Mouse (Mus musculus): ENCODE results near the gene Riox2. TPM values are rescaled to one million over a fixed set of nuclear protein-coding genes. Genes with fewer than 3 reads are reported as not detected.

The Riox2 gene
- polyA plus RNA-seq, 1 experiment from 2014 or later: 26.7 TPM

DNA sequence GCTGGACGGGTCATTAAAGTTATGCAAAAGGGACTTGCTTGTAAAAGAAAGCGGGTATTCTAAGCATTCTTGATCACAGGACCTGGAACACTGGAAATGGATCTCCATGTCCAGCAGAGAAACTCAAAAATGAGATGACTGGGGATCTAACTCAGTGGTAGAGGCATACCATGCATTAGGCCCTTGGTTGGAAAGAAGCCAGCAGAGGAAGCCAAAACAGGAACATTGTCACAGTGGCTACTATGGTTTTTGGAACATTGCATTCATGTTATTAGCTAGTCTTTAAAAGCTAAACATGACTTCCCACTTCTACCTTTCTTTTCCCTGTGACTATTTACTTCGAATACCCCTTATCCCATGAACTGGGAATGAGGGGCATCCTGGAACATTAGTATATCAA lies 27.6 kb downstream of the Riox2 start:
- ATAC-seq (ENCODE audit: insufficient read depth, low FRiP score, low TSS enrichment) (no peak), DNase-seq (ENCODE audit: low spot score) (no peak)
- no peaks in the 10 kb centered on the region for H3K36me3 ChIP-seq (ENCODE audit: control insufficient read depth, insufficient read depth, low read length)
- H3K4me3 ChIP-seq (ENCODE audit: low read depth, low read length): no peak overlapping the region
- H3K27me3 ChIP-seq (ENCODE audit: control insufficient read depth, insufficient read depth, low read length): no peaks in the 10 kb centered on the region
- no peaks in the 10 kb centered on the region for H3K9me3 ChIP-seq (ENCODE audit: control insufficient read depth, low read length)
- no peak overlapping the region for H3K4me2 ChIP-seq (ENCODE audit: low read depth)
- H3K9ac ChIP-seq (ENCODE audit: low read length): no peak overlapping the region
- no peak overlapping the region for H3K27ac ChIP-seq (ENCODE audit: low read depth, low read length)
- H3K4me1 ChIP-seq (ENCODE audit: control insufficient read depth, insufficient read depth, low read length): no peaks in the 10 kb centered on the region
- WGBS: 83% methylated on average over 3 of the region's 3 CpGs

DNA sequence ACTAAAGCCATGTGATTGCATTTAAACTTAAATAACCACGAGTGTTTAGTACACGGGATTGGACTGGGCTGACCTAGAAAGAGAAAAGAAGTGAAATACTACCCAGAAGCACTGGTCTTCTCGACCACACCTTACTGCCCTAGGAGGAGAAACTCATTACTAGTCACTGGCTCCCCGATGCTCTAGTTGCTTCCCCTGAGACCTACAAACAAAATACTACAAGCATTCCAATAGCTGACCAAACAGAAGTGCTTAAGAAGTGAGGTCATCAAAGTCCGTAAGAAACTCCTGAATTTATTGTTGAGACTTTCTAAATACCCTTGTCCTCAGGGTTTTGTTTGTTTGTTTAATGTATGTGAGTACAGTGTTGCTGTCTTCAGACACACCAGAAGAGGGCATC lies 38.3 kb downstream of the Riox2 start:
- 88% methylated on average over 5 of the region's 5 CpGs for WGBS
- H3K4me2 ChIP-seq (ENCODE audit: low read depth): no peak overlapping the region
- H3K9me3 ChIP-seq (ENCODE audit: control insufficient read depth, low read length): no peaks in the 10 kb centered on the region
- no peaks in the 10 kb centered on the region for H3K27me3 ChIP-seq (ENCODE audit: control insufficient read depth, insufficient read depth, low read length)
- H3K36me3 ChIP-seq (ENCODE audit: control insufficient read depth, insufficient read depth, low read length): no peaks in the 10 kb centered on the region
- no peak overlapping the region for H3K27ac ChIP-seq (ENCODE audit: low read depth, low read length)
- no peaks in the 10 kb centered on the region for H3K4me1 ChIP-seq (ENCODE audit: control insufficient read depth, insufficient read depth, low read length)
- DNase-seq (ENCODE audit: low spot score) (no peak), ATAC-seq (ENCODE audit: insufficient read depth, low FRiP score, low TSS enrichment) (no peak)
- H3K9ac ChIP-seq (ENCODE audit: low read length): no peak overlapping the region
- no peak overlapping the region for H3K4me3 ChIP-seq (ENCODE audit: low read depth, low read length)

DNA sequence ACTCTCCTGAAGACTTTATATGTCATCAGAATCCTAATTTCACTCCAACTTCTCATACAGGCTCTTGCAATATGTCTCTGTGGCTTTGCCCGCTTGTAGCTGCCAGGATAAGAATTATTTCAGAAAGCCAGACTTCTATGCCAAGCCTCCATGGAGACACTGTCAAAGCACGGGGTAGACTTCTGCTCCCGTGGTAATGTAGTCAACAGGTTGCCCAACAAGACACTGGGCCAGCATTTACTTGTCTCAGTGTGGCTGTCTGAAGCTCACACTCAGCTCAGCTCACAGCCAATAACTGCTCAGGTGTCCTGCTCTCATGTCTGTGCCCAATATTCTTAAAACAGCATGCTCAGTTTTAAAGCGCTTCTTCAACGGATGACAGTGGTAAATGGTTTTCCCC lies 43.6 kb downstream of the Riox2 start:
- WGBS: 96% methylated on average over 5 of the region's 5 CpGs
- no peaks in the 10 kb centered on the region for H3K27me3 ChIP-seq (ENCODE audit: control insufficient read depth, insufficient read depth, low read length)
- H3K4me1 ChIP-seq (ENCODE audit: control insufficient read depth, insufficient read depth, low read length): no peaks in the 10 kb centered on the region
- no peak overlapping the region for H3K9ac ChIP-seq (ENCODE audit: low read length)
- H3K4me3 ChIP-seq (ENCODE audit: low read depth, low read length): no peak overlapping the region
- ATAC-seq (ENCODE audit: insufficient read depth, low FRiP score, low TSS enrichment) (no peak), DNase-seq (ENCODE audit: low spot score) (no peak)
- no peak overlapping the region for H3K4me2 ChIP-seq (ENCODE audit: low read depth)
- no peak overlapping the region for H3K27ac ChIP-seq (ENCODE audit: low read depth, low read length)
- no peaks in the 10 kb centered on the region for H3K9me3 ChIP-seq (ENCODE audit: control insufficient read depth, low read length)
- no peaks in the 10 kb centered on the region for H3K36me3 ChIP-seq (ENCODE audit: control insufficient read depth, insufficient read depth, low read length)

DNA sequence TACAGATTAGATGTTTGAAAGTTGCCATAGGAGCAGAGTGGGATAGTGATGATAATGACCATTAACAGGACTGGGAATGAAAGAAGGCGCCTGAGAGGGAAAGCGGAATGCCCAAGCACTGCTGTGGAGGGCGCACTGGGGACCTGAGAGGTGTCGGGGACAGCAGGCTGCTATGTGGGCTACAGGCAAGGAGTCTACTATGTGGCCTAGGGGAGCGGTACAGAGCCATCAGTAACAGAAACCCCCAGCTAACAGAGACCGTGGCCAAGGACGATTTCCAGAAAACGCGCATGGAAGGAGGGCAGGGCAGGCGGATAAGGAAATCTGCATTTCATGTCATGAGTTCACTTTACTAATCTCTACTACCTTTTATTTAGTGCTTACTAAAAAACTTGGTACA lies 45.4 kb downstream of the Riox2 start:
- no peaks in the 10 kb centered on the region for H3K27me3 ChIP-seq (ENCODE audit: control insufficient read depth, insufficient read depth, low read length)
- H3K4me1 ChIP-seq (ENCODE audit: control insufficient read depth, insufficient read depth, low read length): no peaks in the 10 kb centered on the region
- 94% methylated on average over 10 of the region's 10 CpGs for WGBS
- DNase-seq (ENCODE audit: low spot score) (no peak), ATAC-seq (ENCODE audit: insufficient read depth, low FRiP score, low TSS enrichment) (no peak)
- no peak overlapping the region for H3K9ac ChIP-seq (ENCODE audit: low read length)
- no peaks in the 10 kb centered on the region for H3K36me3 ChIP-seq (ENCODE audit: control insufficient read depth, insufficient read depth, low read length)
- no peak overlapping the region for H3K27ac ChIP-seq (ENCODE audit: low read depth, low read length)
- H3K4me3 ChIP-seq (ENCODE audit: low read depth, low read length): no peak overlapping the region
- H3K4me2 ChIP-seq (ENCODE audit: low read depth): no peak overlapping the region
- H3K9me3 ChIP-seq (ENCODE audit: control insufficient read depth, low read length): no peaks in the 10 kb centered on the region

GRCm38 (mm10) chr16:59517447-59518219 lies 46.1 kb downstream of the Riox2 start:
- Histone ChIP-seq H3K4me3 (ENCODE audit: low read depth, low read length) (no peak overlapping the region), H3K9me3 (ENCODE audit: control insufficient read depth, low read length) (no peaks in the 10 kb centered on the region), H3K4me2 (ENCODE audit: low read depth) (no peak overlapping the region), H3K9ac (ENCODE audit: low read length) (no peak overlapping the region), H3K4me1 (ENCODE audit: control insufficient read depth, insufficient read depth, low read length) (no peaks in the 10 kb centered on the region), H3K27me3 (ENCODE audit: control insufficient read depth, insufficient read depth, low read length) (no peaks in the 10 kb centered on the region), H3K27ac (ENCODE audit: low read depth, low read length) (no peak overlapping the region), H3K36me3 (ENCODE audit: control insufficient read depth, insufficient read depth, low read length) (no peaks in the 10 kb centered on the region)
- 74% methylated on average over 15 of the region's 15 CpGs for WGBS
- DNase-seq (ENCODE audit: low spot score) (no peak), ATAC-seq (ENCODE audit: insufficient read depth, low FRiP score, low TSS enrichment) (no peak)

DNA sequence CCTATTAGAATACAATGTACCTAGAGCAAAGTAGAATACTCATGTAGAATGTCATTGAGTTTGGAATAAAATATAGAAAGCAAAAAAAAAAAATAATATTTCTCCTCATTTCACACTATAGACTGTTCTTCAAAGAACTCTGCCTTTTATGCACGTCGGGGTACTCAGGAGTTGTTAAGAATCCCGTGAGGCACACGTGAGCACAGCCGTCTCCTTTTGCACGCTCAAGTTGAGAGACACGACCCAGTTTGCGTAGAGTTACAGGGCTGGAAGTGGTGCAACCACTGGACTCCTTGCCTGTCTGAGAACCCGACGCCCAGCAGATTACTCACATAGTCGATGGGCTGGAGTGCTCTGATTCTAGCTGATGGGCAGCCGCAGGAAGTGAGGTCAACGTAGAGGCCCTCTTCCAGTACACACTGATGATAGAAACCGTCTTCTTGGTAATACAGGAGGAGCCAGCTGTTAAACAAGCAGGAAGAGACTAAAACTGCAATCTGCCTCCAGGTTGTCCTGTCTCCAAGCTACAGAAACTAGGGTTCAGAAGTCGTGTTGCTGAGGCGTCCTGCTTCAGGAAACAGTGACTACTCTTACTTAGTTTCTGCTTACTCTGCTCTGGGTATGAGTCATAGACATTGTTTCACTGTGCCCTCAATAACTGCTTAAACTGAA lies 50.3 kb downstream of the Riox2 start:
- 90% methylated on average over 16 of the region's 16 CpGs for WGBS

GRCm38 (mm10) chr16:59526939-59527338 lies 55.4 kb downstream of the Riox2 start:
- H3K36me3 ChIP-seq (ENCODE audit: control insufficient read depth, insufficient read depth, low read length): no peaks in the 10 kb centered on the region
- H3K27ac ChIP-seq (ENCODE audit: low read depth, low read length): no peak overlapping the region
- no peak for ATAC-seq (ENCODE audit: insufficient read depth, low FRiP score, low TSS enrichment)
- DNase-seq (ENCODE audit: low spot score): no peak
- H3K27me3 ChIP-seq (ENCODE audit: control insufficient read depth, insufficient read depth, low read length): no peaks in the 10 kb centered on the region
- no peak overlapping the region for H3K4me3 ChIP-seq (ENCODE audit: low read depth, low read length)
- WGBS: 90% methylated on average over 6 of the region's 6 CpGs
- no peak overlapping the region for H3K4me2 ChIP-seq (ENCODE audit: low read depth)
- H3K9ac ChIP-seq (ENCODE audit: low read length): no peak overlapping the region
- H3K4me1 ChIP-seq (ENCODE audit: control insufficient read depth, insufficient read depth, low read length): no peaks in the 10 kb centered on the region
- H3K9me3 ChIP-seq (ENCODE audit: control insufficient read depth, low read length): no peaks in the 10 kb centered on the region

More for the DNA sequence above, 50.3 kb downstream of the Riox2 start:
- no peak overlapping the region for H3K9ac ChIP-seq (ENCODE audit: low read length)
- no peak for ATAC-seq (ENCODE audit: insufficient read depth, low FRiP score, low TSS enrichment)
- no peaks in the 10 kb centered on the region for H3K36me3 ChIP-seq (ENCODE audit: control insufficient read depth, insufficient read depth, low read length)
- no peaks in the 10 kb centered on the region for H3K9me3 ChIP-seq (ENCODE audit: control insufficient read depth, low read length)
- no peak overlapping the region for H3K27ac ChIP-seq (ENCODE audit: low read depth, low read length)
- DNase-seq (ENCODE audit: low spot score): no peak
- no peaks in the 10 kb centered on the region for H3K27me3 ChIP-seq (ENCODE audit: control insufficient read depth, insufficient read depth, low read length)
- H3K4me1 ChIP-seq (ENCODE audit: control insufficient read depth, insufficient read depth, low read length): no peaks in the 10 kb centered on the region
- H3K4me2 ChIP-seq (ENCODE audit: low read depth): no peak overlapping the region
- no peak overlapping the region for H3K4me3 ChIP-seq (ENCODE audit: low read depth, low read length)

GRCm38 (mm10) chr16:59529570-59529969 lies 58.0 kb downstream of the Riox2 start:
- Histone ChIP-seq H3K9me3 (ENCODE audit: control insufficient read depth, low read length) (no peaks in the 10 kb centered on the region), H3K27ac (ENCODE audit: low read depth, low read length) (no peak overlapping the region), H3K9ac (ENCODE audit: low read length) (no peak overlapping the region), H3K36me3 (ENCODE audit: control insufficient read depth, insufficient read depth, low read length) (no peaks in the 10 kb centered on the region), H3K4me3 (ENCODE audit: low read depth, low read length) (no peak overlapping the region), H3K4me1 (ENCODE audit: control insufficient read depth, insufficient read depth, low read length) (no peaks in the 10 kb centered on the region), H3K4me2 (ENCODE audit: low read depth) (no peak overlapping the region), H3K27me3 (ENCODE audit: control insufficient read depth, insufficient read depth, low read length) (no peaks in the 10 kb centered on the region)
- ATAC-seq (ENCODE audit: insufficient read depth, low FRiP score, low TSS enrichment): no peak
- DNase-seq (ENCODE audit: low spot score): no peak
- 91% methylated on average over 13 of the region's 13 CpGs for WGBS

- H3K36me3 ChIP-seq (ENCODE audit: control insufficient read depth, insufficient read depth, low read length): no peaks in the 10 kb centered on the region
- WGBS: 84% methylated on average over 5 of the region's 5 CpGs
- H3K27ac ChIP-seq (ENCODE audit: low read depth, low read length): no peak overlapping the region
- no peaks in the 10 kb centered on the region for H3K4me1 ChIP-seq (ENCODE audit: control insufficient read depth, insufficient read depth, low read length)
- H3K4me3 ChIP-seq (ENCODE audit: low read depth, low read length): no peak overlapping the region
- H3K9ac ChIP-seq (ENCODE audit: low read length): no peak overlapping the region
- H3K4me2 ChIP-seq (ENCODE audit: low read depth): no peak overlapping the region
- ATAC-seq (ENCODE audit: insufficient read depth, low FRiP score, low TSS enrichment) (no peak), DNase-seq (ENCODE audit: low spot score) (no peak)
- no peaks in the 10 kb centered on the region for H3K27me3 ChIP-seq (ENCODE audit: control insufficient read depth, insufficient read depth, low read length)
- H3K9me3 ChIP-seq (ENCODE audit: control insufficient read depth, low read length): no peaks in the 10 kb centered on the region
Measured at GRCm38 (mm10) chr16:59531243-59531642, 59.7 kb downstream of the Riox2 start.
